Mouse (Mus musculus): ENCODE measurements around the gene A430078G23Rik. TPM values are rescaled to one million over a fixed set of nuclear protein-coding genes. Genes with fewer than 3 reads are reported as not detected.

Gene A430078G23Rik
- polyA plus RNA-seq, 1 experiment from 2014 or later = 0.05 TPM

GRCm38 (mm10) chr8:3421507-3421906, 68.3 kb downstream of the A430078G23Rik start:
- DNase-seq (ENCODE audit: low spot score) (no peak), ATAC-seq (replicated peaks; ENCODE audit: low FRiP score, low read depth) (no peak)
- Histone ChIP-seq H3K4me2 (ENCODE audit: low read length) (no peak overlapping the region), H3K27ac (no peak overlapping the region), H3K4me1 (replicated peaks; ENCODE audit: insufficient read depth, low read length) (peaks cover 22% of the 10 kb centered on the region), H3K4me3 (replicated peaks; ENCODE audit: low read depth, low read length) (no peak overlapping the region), H3K27me3 (ENCODE audit: insufficient read depth, low read length) (no peaks in the 10 kb centered on the region), H3K9me3 (replicated peaks; ENCODE audit: low read length) (no peaks in the 10 kb centered on the region), H3K9ac (ENCODE audit: low read depth, low read length) (no peak overlapping the region), H3K36me3 (ENCODE audit: insufficient read depth, low read length) (no peaks in the 10 kb centered on the region)
- no peak for TF ChIP-seq CTCF (IDR thresholded peaks at IDR 0.05; ENCODE audit: low read depth)
- WGBS = 66% methylated on average over 5 of the region's 5 CpGs

- ATAC-seq (replicated peaks; ENCODE audit: low FRiP score, low read depth) = no peak
- Histone ChIP-seq H3K27ac (no peak overlapping the region), H3K27me3 (ENCODE audit: insufficient read depth, low read length) (no peaks in the 10 kb centered on the region), H3K36me3 (ENCODE audit: insufficient read depth, low read length) (peaks cover 11% of the 10 kb centered on the region; the same call in 1 of the 2 replicates), H3K9me3 (replicated peaks; ENCODE audit: low read length) (no peaks in the 10 kb centered on the region), H3K4me3 (replicated peaks; ENCODE audit: low read depth, low read length) (no peak overlapping the region), H3K4me1 (replicated peaks; ENCODE audit: insufficient read depth, low read length) (0 out of 2 replicates have a peak, but pooled peaks cover 4% of the 10 kb centered on the region), H3K4me2 (ENCODE audit: low read length) (no peak overlapping the region), H3K9ac (ENCODE audit: low read depth, low read length) (no peak overlapping the region)
- no peak for TF ChIP-seq CTCF (IDR thresholded peaks at IDR 0.05; ENCODE audit: low read depth)
- 85% methylated on average over 5 of the region's 5 CpGs for WGBS
- DNase-seq (ENCODE audit: low spot score) = no peak
Observed at GRCm38 (mm10) chr8:3425217-3425616, 72.0 kb downstream of the A430078G23Rik start.

GRCm38 (mm10) chr8:3426211-3426610, 73.0 kb downstream of the A430078G23Rik start:
- Histone ChIP-seq H3K36me3 (ENCODE audit: insufficient read depth, low read length) (peaks cover 16% of the 10 kb centered on the region; the same call in 1 of the 2 replicates), H3K27me3 (ENCODE audit: insufficient read depth, low read length) (no peaks in the 10 kb centered on the region), H3K9ac (ENCODE audit: low read depth, low read length) (no peak overlapping the region), H3K4me2 (ENCODE audit: low read length) (no peak overlapping the region), H3K4me3 (replicated peaks; ENCODE audit: low read depth, low read length) (no peak overlapping the region), H3K27ac (no peak overlapping the region), H3K4me1 (replicated peaks; ENCODE audit: insufficient read depth, low read length) (no peaks in the 10 kb centered on the region), H3K9me3 (replicated peaks; ENCODE audit: low read length) (no peaks in the 10 kb centered on the region)
- ATAC-seq (replicated peaks; ENCODE audit: low FRiP score, low read depth) = no peak
- 92% methylated on average over 3 of the region's 3 CpGs for whole genome bisulfite sequencing
- no peak for TF ChIP-seq CTCF (IDR thresholded peaks at IDR 0.05; ENCODE audit: low read depth)
- no peak for DNase-seq (ENCODE audit: low spot score)

- Histone ChIP-seq H3K36me3 (ENCODE audit: insufficient read depth, low read length) (peaks cover 28% of the 10 kb centered on the region), H3K4me1 (replicated peaks; ENCODE audit: insufficient read depth, low read length) (no peaks in the 10 kb centered on the region), H3K27me3 (ENCODE audit: insufficient read depth, low read length) (no peaks in the 10 kb centered on the region), H3K4me3 (replicated peaks; ENCODE audit: low read depth, low read length) (no peak overlapping the region), H3K9me3 (replicated peaks; ENCODE audit: low read length) (no peaks in the 10 kb centered on the region), H3K4me2 (ENCODE audit: low read length) (no peak overlapping the region), H3K27ac (no peak overlapping the region), H3K9ac (ENCODE audit: low read depth, low read length) (no peak overlapping the region)
- TF ChIP-seq CTCF (IDR thresholded peaks at IDR 0.05; ENCODE audit: low read depth) = no peak
- 82% methylated on average over 2 of the region's 2 CpGs for WGBS
- DNase-seq (ENCODE audit: low spot score) (no peak), ATAC-seq (replicated peaks; ENCODE audit: low FRiP score, low read depth) (no peak)
Observed at GRCm38 (mm10) chr8:3428426-3428825, 75.2 kb downstream of the A430078G23Rik start.

GRCm38 (mm10) chr8:3429966-3430365, 76.8 kb downstream of the A430078G23Rik start:
- no peaks in the 10 kb centered on the region for H3K4me1 ChIP-seq (replicated peaks; ENCODE audit: insufficient read depth, low read length)
- H3K27me3 ChIP-seq (ENCODE audit: insufficient read depth, low read length) = no peaks in the 10 kb centered on the region
- peaks cover 28% of the 10 kb centered on the region for H3K36me3 ChIP-seq (ENCODE audit: insufficient read depth, low read length)
- no peak for DNase-seq (ENCODE audit: low spot score)
- H3K4me2 ChIP-seq (ENCODE audit: low read length) = no peak overlapping the region
- H3K9me3 ChIP-seq (replicated peaks; ENCODE audit: low read length) = no peaks in the 10 kb centered on the region
- H3K27ac ChIP-seq = peak overlapping the region; percentile 33; the same call in 1 of the 2 replicates
- H3K9ac ChIP-seq (ENCODE audit: low read depth, low read length) = no peak overlapping the region
- no peak overlapping the region for H3K4me3 ChIP-seq (replicated peaks; ENCODE audit: low read depth, low read length)
- TF ChIP-seq CTCF (IDR thresholded peaks at IDR 0.05; ENCODE audit: low read depth) = no peak
- no peak for ATAC-seq (replicated peaks; ENCODE audit: low FRiP score, low read depth)
- 53% methylated on average over 2 of the region's 2 CpGs for WGBS

GRCm38 (mm10) chr8:3431113-3431512, 77.9 kb downstream of the A430078G23Rik start:
- H3K4me3 ChIP-seq (replicated peaks; ENCODE audit: low read depth, low read length) = no peak overlapping the region
- no peaks in the 10 kb centered on the region for H3K4me1 ChIP-seq (replicated peaks; ENCODE audit: insufficient read depth, low read length)
- no peak overlapping the region for H3K4me2 ChIP-seq (ENCODE audit: low read length)
- no peak for TF ChIP-seq CTCF (IDR thresholded peaks at IDR 0.05; ENCODE audit: low read depth)
- no peak overlapping the region for H3K9ac ChIP-seq (ENCODE audit: low read depth, low read length)
- no peaks in the 10 kb centered on the region for H3K9me3 ChIP-seq (replicated peaks; ENCODE audit: low read length)
- no peaks in the 10 kb centered on the region for H3K27me3 ChIP-seq (ENCODE audit: insufficient read depth, low read length)
- peak; percentile 53 for DNase-seq (ENCODE audit: low spot score)
- peak overlapping the region; percentile 34; the same call in 1 of the 2 replicates for H3K27ac ChIP-seq
- H3K36me3 ChIP-seq (ENCODE audit: insufficient read depth, low read length) = peaks cover 38% of the 10 kb centered on the region
- ATAC-seq (replicated peaks; ENCODE audit: low FRiP score, low read depth) = peak; percentile 58
- 48% methylated on average over 3 of the region's 3 CpGs for WGBS

GRCm38 (mm10) chr8:3436492-3436891, 83.3 kb downstream of the A430078G23Rik start:
- H3K9me3 ChIP-seq (replicated peaks; ENCODE audit: low read length) = no peaks in the 10 kb centered on the region
- no peak for TF ChIP-seq CTCF (IDR thresholded peaks at IDR 0.05; ENCODE audit: low read depth)
- peaks cover 47% of the 10 kb centered on the region for H3K36me3 ChIP-seq (ENCODE audit: insufficient read depth, low read length)

More at GRCm38 (mm10) chr8:3436492-3436891, 83.3 kb downstream of the A430078G23Rik start:
- H3K9ac ChIP-seq (ENCODE audit: low read depth, low read length) = no peak overlapping the region
- no peak overlapping the region for H3K4me2 ChIP-seq (ENCODE audit: low read length)
- no peak overlapping the region for H3K27ac ChIP-seq
- DNase-seq (ENCODE audit: low spot score) (no peak), ATAC-seq (replicated peaks; ENCODE audit: low FRiP score, low read depth) (no peak)
- H3K4me3 ChIP-seq (replicated peaks; ENCODE audit: low read depth, low read length) = no peak overlapping the region
- H3K4me1 ChIP-seq (replicated peaks; ENCODE audit: insufficient read depth, low read length) = no peaks in the 10 kb centered on the region
- no peaks in the 10 kb centered on the region for H3K27me3 ChIP-seq (ENCODE audit: insufficient read depth, low read length)
- WGBS = 94% methylated on average over 6 of the region's 6 CpGs
